24 mouse cellular contexts compared by ENCODE assay signal in genomic region chr19:5377446-5377845, GRCm38 (mm10). TPM values are rescaled to one million over a fixed set of nuclear protein-coding genes. Genes with fewer than 3 reads are reported as not detected.
DNase-seq lines count a peak whose midpoint lies in the region; ATAC-seq and TF ChIP-seq lines count a peak whose summit lies in the region.
"Had no signal": no experiment of that assay in that cellular context is flagged by ENCODE, and none has a peak within 500 bp of the region (broad histone marks: within the 10 kb centered on the region; RNA-seq: fewer than 3 reads in every experiment).

No protein-coding gene starts in this region.

- WGBS in forebrain, postnatal 0 days = 80% methylated on average over 1 of the region's 1 CpGs
- 90% methylated on average over 1 of the region's 1 CpGs for WGBS in forebrain, embryonic 11.5 days
- 88% methylated on average over 1 of the region's 1 CpGs for WGBS in limb, embryonic 10.5 days

- no peaks in the 10 kb centered on the region for H3K9me3 ChIP-seq in forebrain, postnatal 0 days (ENCODE audit: low read length)
- H3K9me3 ChIP-seq in forebrain, embryonic 11.5 days (ENCODE audit: control insufficient read depth, low read length) = no peaks in the 10 kb centered on the region
- H3K9me3 ChIP-seq in limb, embryonic 10.5 days (replicated peaks) = no peaks in the 10 kb centered on the region
- H3K9me3 ChIP-seq: embryonic facial prominence, embryonic 15.5 days; forebrain, embryonic 10.5 days; forebrain, embryonic 15.5 days; hindbrain, embryonic 10.5 days had no signal

- DNase-seq in forebrain, postnatal 0 days = peak; percentile 34
- DNase-seq in forebrain, embryonic 11.5 days (ENCODE audit: low spot score) = no peak
- peak; percentile 76 for DNase-seq in brain, adult 2 months (ENCODE audit: low read depth, low spot score)
- peak; percentile 71 to 73 for DNase-seq in layer of hippocampus, adult 8-10 months (ENCODE audit: low spot score in 2 of 2)
- peak; percentile 17 for DNase-seq in telencephalon, adult 2 months (ENCODE audit: low read depth, low spot score)
- DNase-seq in limb, embryonic 10.5 days (ENCODE audit: low spot score) = no peak
- DNase-seq in urinary bladder, postnatal 25 days (ENCODE audit: low spot score) = no peak
- DNase-seq: adrenal gland, postnatal 10 days; cerebellum, adult 18-20 months; cerebellum, postnatal 14 days; embryo, embryonic 11 days; gastrocnemius, postnatal 14 days; heart, adult 2 months had no signal

- peaks cover 67% of the 10 kb centered on the region for H3K36me3 ChIP-seq in forebrain, postnatal 0 days (ENCODE audit: insufficient read depth)
- H3K36me3 ChIP-seq in forebrain, embryonic 11.5 days (ENCODE audit: control insufficient read depth, insufficient read depth, low read length) = peaks cover 21% of the 10 kb centered on the region
- H3K36me3 ChIP-seq in limb, embryonic 10.5 days = peaks cover 97% of the 10 kb centered on the region

- ATAC-seq in forebrain, postnatal 0 days = no peak
- no peak for ATAC-seq in forebrain, embryonic 11.5 days (replicated peaks; ENCODE audit: low FRiP score)
- ATAC-seq: forebrain, embryonic 15.5 days had no signal

- no peak overlapping the region for H3K9ac ChIP-seq in forebrain, postnatal 0 days
- no peak overlapping the region for H3K9ac ChIP-seq in forebrain, embryonic 11.5 days (ENCODE audit: low read length)
- H3K9ac ChIP-seq: embryonic facial prominence, embryonic 15.5 days; forebrain, embryonic 15.5 days; hindbrain, embryonic 14.5 days had no signal

- no peak for TF ChIP-seq CTCF in forebrain, postnatal 0 days (IDR thresholded peaks at IDR 0.05; ENCODE audit: low read depth)

- H3K4me1 ChIP-seq in forebrain, postnatal 0 days (ENCODE audit: insufficient read depth) = no peaks in the 10 kb centered on the region
- H3K4me1 ChIP-seq in forebrain, embryonic 11.5 days (replicated peaks; ENCODE audit: control insufficient read depth, insufficient read depth, low read length) = no peaks in the 10 kb centered on the region
- H3K4me1 ChIP-seq in limb, embryonic 10.5 days = no peaks in the 10 kb centered on the region
- H3K4me1 ChIP-seq: embryonic facial prominence, embryonic 15.5 days; forebrain, embryonic 10.5 days; forebrain, embryonic 15.5 days; hindbrain, embryonic 10.5 days had no signal

- H3K27me3 ChIP-seq in forebrain, postnatal 0 days (ENCODE audit: insufficient read depth, low read length) = no peaks in the 10 kb centered on the region
- H3K27me3 ChIP-seq in forebrain, embryonic 11.5 days (ENCODE audit: control insufficient read depth, insufficient read depth, low read length) = no peaks in the 10 kb centered on the region
- H3K27me3 ChIP-seq in limb, embryonic 10.5 days (ENCODE audit: low read depth, poor library complexity, severe bottlenecking) = no peaks in the 10 kb centered on the region
- H3K27me3 ChIP-seq: embryonic facial prominence, embryonic 15.5 days; forebrain, embryonic 15.5 days had no signal

- H3K27ac ChIP-seq in forebrain, postnatal 0 days (ENCODE audit: low read depth, low read length) = no peak overlapping the region
- no peak overlapping the region for H3K27ac ChIP-seq in forebrain, embryonic 11.5 days (ENCODE audit: low read depth, low read length)
- H3K27ac ChIP-seq in limb, embryonic 10.5 days = no peak overlapping the region
- H3K27ac ChIP-seq: embryonic facial prominence, embryonic 15.5 days; forebrain, embryonic 10.5 days; forebrain, embryonic 15.5 days; heart, adult 2 months; hindbrain, embryonic 10.5 days; hindbrain, embryonic 14.5 days had no signal

- H3K4me3 ChIP-seq in forebrain, postnatal 0 days (ENCODE audit: low read depth, low read length) = no peak overlapping the region
- no peak overlapping the region for H3K4me3 ChIP-seq in forebrain, embryonic 11.5 days (ENCODE audit: low read depth, low read length)
- no peak overlapping the region for H3K4me3 ChIP-seq in limb, embryonic 10.5 days
- H3K4me3 ChIP-seq: embryonic facial prominence, embryonic 15.5 days; erythroblast, embryonic 14.5 days; forebrain, embryonic 10.5 days; forebrain, embryonic 15.5 days; heart, adult 2 months; hindbrain, embryonic 10.5 days had no signal

- no peak overlapping the region for H3K4me2 ChIP-seq in forebrain, postnatal 0 days (ENCODE audit: low read depth)
- H3K4me2 ChIP-seq in forebrain, embryonic 11.5 days (ENCODE audit: low read depth, low read length, severe bottlenecking) = no peak overlapping the region
- H3K4me2 ChIP-seq: embryonic facial prominence, embryonic 15.5 days; forebrain, embryonic 15.5 days; heart, embryonic 11.5 days; hindbrain, embryonic 14.5 days had no signal

RNA-seq across cellular contexts. Expression of gene Banf1, which starts 10.5 kb away (rescaled TPM):
- 72.5 and 93.5 TPM in 2 replicates for total RNA-seq in forebrain, postnatal 0 days (2014; rRNA removed)
- polyA plus RNA-seq in forebrain, postnatal 0 days (2015; fragmentation: Nextera tagmentation; extraction: Ambion mirVana) = 379 and 481 TPM in 2 replicates
- polyA plus RNA-seq in forebrain, embryonic 11.5 days (2014; fragmentation: Nextera tagmentation; extraction: Ambion mirVana) = 470 and 498 TPM in 2 replicates
- 10 to 100 TPM; 74.1 to 85.8 (median 76.2) TPM for total RNA-seq in layer of hippocampus, adult 8-10 months (2022)
- 607 and 678 TPM in 2 replicates for polyA plus RNA-seq in limb, embryonic 10.5 days (2016; fragmentation: Nextera tagmentation; extraction: Ambion mirVana)

RNA-seq across cellular contexts. Expression of gene Eif1ad, which starts 10.9 kb away (rescaled TPM):
- 31.4 and 34.7 TPM in 2 replicates for total RNA-seq in forebrain, postnatal 0 days (2014; rRNA removed)
- polyA plus RNA-seq in forebrain, postnatal 0 days (2015; fragmentation: Nextera tagmentation; extraction: Ambion mirVana) = 38.4 and 45.3 TPM in 2 replicates
- 79.2 and 82.8 TPM in 2 replicates for polyA plus RNA-seq in forebrain, embryonic 11.5 days (2014; fragmentation: Nextera tagmentation; extraction: Ambion mirVana)
- 10 to 100 TPM; 18.6 to 27.4 (median 23.1) TPM for total RNA-seq in layer of hippocampus, adult 8-10 months (2022)
- polyA plus RNA-seq in limb, embryonic 10.5 days (2016; fragmentation: Nextera tagmentation; extraction: Ambion mirVana) = 99.4 and 109 TPM in 2 replicates

RNA-seq across cellular contexts. Expression of gene Sart1, which starts 11.1 kb away (rescaled TPM):
- total RNA-seq in forebrain, postnatal 0 days (2014; rRNA removed) = 49.2 and 55.1 TPM in 2 replicates
- 38.8 and 53.5 TPM in 2 replicates for polyA plus RNA-seq in forebrain, postnatal 0 days (2015; fragmentation: Nextera tagmentation; extraction: Ambion mirVana)
- 87.1 and 101 TPM in 2 replicates for polyA plus RNA-seq in forebrain, embryonic 11.5 days (2014; fragmentation: Nextera tagmentation; extraction: Ambion mirVana)
- total RNA-seq in layer of hippocampus, adult 8-10 months (2022) = 100 to 1,000 TPM; 103 to 120 (median 114) TPM
- 103 and 111 TPM in 2 replicates for polyA plus RNA-seq in limb, embryonic 10.5 days (2016; fragmentation: Nextera tagmentation; extraction: Ambion mirVana)

RNA-seq across cellular contexts. Expression of gene Tsga10ip, which starts 24.9 kb away (rescaled TPM):
- 0.43 TPM in 1 of 2 replicates, not detected in the other for total RNA-seq in forebrain, postnatal 0 days (2014; rRNA removed)
- 0.08 and 0.13 TPM in 2 replicates for polyA plus RNA-seq in forebrain, postnatal 0 days (2015; fragmentation: Nextera tagmentation; extraction: Ambion mirVana)
- not detected in 2 replicates for polyA plus RNA-seq in forebrain, embryonic 11.5 days (2014; fragmentation: Nextera tagmentation; extraction: Ambion mirVana)
- under 1 TPM in 3 of 4 experiments, not detected in 1; 0.34 to 0.63 (median 0.37) TPM for total RNA-seq in layer of hippocampus, adult 8-10 months (2022)
- polyA plus RNA-seq in limb, embryonic 10.5 days (2016; fragmentation: Nextera tagmentation; extraction: Ambion mirVana) = not detected in 2 replicates
- total RNA-seq: adrenal gland, postnatal 10 days; adrenal gland, postnatal 4 days; common myeloid progenitor, adult 5-6 weeks had no signal
- polyA plus RNA-seq: erythroblast, embryonic 14.5 days; forebrain, embryonic 10.5 days; forebrain, embryonic 15.5 days; frontal cortex, adult 2 months; hindbrain, embryonic 14.5 days had no signal

RNA-seq across cellular contexts. Expression of gene Cst6, which starts 28.1 kb away (rescaled TPM):
- 0.76 and 2.4 TPM in 2 replicates for total RNA-seq in forebrain, postnatal 0 days (2014; rRNA removed)
- polyA plus RNA-seq in forebrain, postnatal 0 days (2015; fragmentation: Nextera tagmentation; extraction: Ambion mirVana) = 9.6 and 15.8 TPM in 2 replicates
- polyA plus RNA-seq in forebrain, embryonic 11.5 days (2014; fragmentation: Nextera tagmentation; extraction: Ambion mirVana) = 0.83 TPM in 1 of 2 replicates, not detected in the other
- total RNA-seq in layer of hippocampus, adult 8-10 months (2022) = 10 to 100 TPM; 10.8 to 18.1 (median 12.5) TPM
- polyA plus RNA-seq in limb, embryonic 10.5 days (2016; fragmentation: Nextera tagmentation; extraction: Ambion mirVana) = 0.26 and 1.1 TPM in 2 replicates
- total RNA-seq: common myeloid progenitor, adult 5-6 weeks; MEL had no signal
- polyA plus RNA-seq: erythroblast, embryonic 14.5 days had no signal

Comparison
In these comparisons a context has a peak if more than half of its experiments do, and no peak if none do; other contexts are left out.
1. DNase-seq: peak in forebrain, postnatal 0 days (single experiment), brain, adult 2 months (single experiment), layer of hippocampus, adult 8-10 months (2 of 2) and telencephalon, adult 2 months (single experiment); none in forebrain, embryonic 11.5 days (single experiment), limb, embryonic 10.5 days (single experiment) and urinary bladder, postnatal 25 days (single experiment).